Mouse (Mus musculus) kidney, postnatal 4 days (tissue): ENCODE measurements around the gene Zmynd8.
"Not testable (repeated sequence)": the region's sequence is repeated elsewhere in the genome, so short reads cannot be mapped to it uniquely, and the experiment has no call there.

ENCODE experiments used
- DNase-seq, 2 experiments: peaks; one replicate each; pipeline ENCODE4 v3.0.0; 2021; ENCODE audit warnings: mixed read lengths in 2 of 2

Zmynd8 gene

DNA sequence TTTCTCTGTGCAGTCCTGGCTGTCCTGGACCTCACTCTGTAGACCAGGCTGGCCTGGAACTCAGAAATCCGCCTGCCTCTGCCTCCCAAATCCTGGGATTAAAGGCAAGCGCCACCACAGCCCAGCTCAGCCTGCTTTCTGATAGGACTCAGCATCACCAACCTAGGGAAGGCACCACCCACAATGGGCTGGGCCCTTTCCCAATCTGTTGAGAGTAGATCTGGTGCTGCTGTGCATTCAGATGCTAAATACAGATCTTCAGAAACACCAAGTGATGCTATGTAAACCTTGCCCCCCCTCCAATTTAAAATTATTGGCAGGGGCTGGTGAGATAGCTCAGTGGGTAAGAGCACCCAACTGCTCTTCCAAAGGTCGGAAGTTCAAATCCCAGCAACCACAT is 98.6 kb downstream of the Zmynd8 start:
- not testable (repeated sequence) for DNase-seq

- DNase-seq: no peak
Measured at GRCm38 (mm10) chr2:165797876-165798275, 100.9 kb downstream of the Zmynd8 start.

- DNase-seq: no peak
Measured at GRCm38 (mm10) chr2:165793283-165793638, 105.6 kb downstream of the Zmynd8 start.

DNA sequence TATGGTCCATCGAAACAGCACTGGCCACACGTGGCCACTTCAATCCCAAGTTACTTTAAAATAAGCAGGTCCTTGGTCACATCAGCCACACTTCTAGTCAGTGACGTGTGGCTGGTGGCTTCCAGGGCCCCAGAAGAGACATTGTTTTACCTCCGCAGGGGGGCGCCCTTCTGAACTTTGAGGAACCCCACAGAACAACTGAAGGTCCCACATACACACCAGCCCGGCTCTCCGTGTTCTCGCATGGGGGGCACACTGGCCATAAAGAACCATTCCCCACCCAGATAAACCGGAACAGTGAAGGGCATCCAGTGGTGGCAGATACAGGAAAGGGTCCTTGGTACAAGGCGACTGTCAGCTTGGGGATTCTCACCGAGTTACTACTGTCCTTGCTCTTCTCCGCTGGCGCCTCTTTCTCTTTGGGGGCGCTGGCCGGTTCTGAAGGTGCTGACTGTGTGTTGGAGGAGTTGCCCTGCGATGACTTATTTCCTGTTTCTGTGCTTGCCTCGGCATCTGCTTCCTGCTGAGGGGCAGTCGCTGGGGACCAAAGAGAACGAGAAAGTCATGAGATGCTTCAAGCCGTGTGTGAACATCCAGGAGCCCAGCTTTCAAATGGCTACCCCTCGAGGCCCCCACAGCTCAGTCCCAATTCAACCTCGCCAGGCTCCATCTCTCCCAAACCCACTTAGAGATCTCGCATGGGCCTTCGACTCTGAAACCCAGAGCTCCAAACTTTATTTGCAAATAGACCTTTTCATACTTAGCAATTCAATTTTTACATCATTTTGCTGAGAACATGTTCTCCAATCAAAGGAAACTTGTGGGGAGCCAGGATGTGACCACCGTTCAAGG is 106.2 kb downstream of the Zmynd8 start:
- no peak for DNase-seq

- peak; percentile 78 to 80 for DNase-seq
Measured at GRCm38 (mm10) chr2:165791657-165792056, 107.2 kb downstream of the Zmynd8 start.

- peak; percentile 36 to 43 for DNase-seq
Measured at GRCm38 (mm10) chr2:165791026-165791425, 107.8 kb downstream of the Zmynd8 start.

DNA sequence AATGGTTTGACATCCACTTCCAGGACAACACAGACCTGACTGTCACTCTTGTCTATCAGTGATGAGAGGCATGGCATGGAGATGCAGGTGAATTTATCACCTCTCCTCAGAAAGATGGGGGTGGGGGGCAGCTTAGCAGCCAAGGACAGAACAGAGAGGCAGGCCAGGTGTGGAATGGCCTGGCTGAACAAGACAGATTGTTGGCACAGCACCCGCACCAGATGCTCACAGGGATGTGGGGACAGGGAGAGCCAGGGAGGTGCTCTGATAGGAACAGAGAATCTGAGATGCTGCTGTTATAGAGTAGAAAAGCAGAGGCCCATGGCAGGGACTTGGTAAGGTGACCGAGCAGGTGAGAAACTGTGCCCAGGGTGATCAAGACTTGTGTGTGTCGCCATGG is 109.1 kb downstream of the Zmynd8 start:
- no peak for DNase-seq

DNA sequence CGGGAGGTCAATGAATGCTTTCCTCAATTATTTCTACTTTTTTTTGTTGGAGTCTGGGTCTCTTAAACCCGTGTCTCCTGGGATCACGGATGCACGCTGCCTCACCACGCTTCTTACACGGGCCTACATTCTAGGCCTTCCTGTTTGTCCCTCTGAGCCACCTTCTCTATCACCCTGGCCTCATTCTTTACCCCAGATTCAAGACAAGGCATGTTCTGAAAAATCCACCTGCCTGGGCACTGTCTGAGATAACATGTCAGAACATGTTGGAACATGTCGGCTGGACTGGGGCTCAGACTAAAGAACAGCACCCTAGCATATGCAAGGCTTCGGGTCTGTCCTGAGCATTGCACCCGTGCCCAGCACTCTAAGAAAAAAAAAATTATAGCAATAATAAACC is 110.0 kb downstream of the Zmynd8 start:
- DNase-seq: no peak

DNA sequence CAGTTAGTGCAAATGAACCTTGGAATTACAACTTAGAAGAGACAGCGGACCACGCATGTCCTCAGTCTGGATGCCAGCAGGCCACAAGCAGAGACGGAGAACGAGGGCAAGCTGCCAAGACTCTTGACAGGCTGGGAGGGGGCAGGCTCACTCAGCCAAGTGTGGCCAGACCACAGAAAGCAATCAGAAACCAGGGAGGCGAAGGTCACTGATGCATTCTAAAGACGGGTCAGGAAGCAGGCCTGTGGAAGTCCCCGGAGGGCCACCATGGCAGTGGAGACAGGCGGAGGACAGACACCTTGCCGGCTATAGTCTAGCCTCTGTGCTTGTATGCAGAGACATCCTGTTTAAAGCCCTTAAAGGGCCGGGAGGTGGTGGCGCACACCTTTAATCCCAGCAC is 110.8 kb downstream of the Zmynd8 start:
- DNase-seq: peak; percentile 92 to 95

- no peak for DNase-seq
Measured at GRCm38 (mm10) chr2:165786467-165786866, 112.3 kb downstream of the Zmynd8 start.

GRCm38 (mm10) chr2:165785312-165786036 is 113.3 kb downstream of the Zmynd8 start:
- no peak for DNase-seq

- DNase-seq: peak; percentile 93
Measured at GRCm38 (mm10) chr2:165782324-165782723, 116.5 kb downstream of the Zmynd8 start.

DNA sequence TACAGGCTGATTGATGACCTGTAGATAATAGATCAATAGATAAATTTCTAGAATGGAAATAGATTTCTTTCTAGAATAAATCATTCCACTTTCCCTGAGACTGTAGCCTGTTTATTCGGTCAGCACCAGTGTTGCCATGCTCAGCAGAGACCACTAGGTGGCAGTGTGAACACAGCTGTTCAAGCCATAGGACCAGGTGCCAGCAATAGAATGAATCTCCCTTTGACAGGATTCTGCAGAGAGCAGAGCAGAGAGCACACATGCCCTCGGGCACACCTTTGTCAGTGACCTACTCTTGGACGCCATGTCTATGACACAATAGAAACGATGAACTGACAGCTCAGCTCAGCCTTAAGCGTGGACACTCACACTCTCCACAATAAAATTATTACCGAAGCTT is 119.9 kb downstream of the Zmynd8 start:
- DNase-seq: peak; percentile 84 to 87

DNA sequence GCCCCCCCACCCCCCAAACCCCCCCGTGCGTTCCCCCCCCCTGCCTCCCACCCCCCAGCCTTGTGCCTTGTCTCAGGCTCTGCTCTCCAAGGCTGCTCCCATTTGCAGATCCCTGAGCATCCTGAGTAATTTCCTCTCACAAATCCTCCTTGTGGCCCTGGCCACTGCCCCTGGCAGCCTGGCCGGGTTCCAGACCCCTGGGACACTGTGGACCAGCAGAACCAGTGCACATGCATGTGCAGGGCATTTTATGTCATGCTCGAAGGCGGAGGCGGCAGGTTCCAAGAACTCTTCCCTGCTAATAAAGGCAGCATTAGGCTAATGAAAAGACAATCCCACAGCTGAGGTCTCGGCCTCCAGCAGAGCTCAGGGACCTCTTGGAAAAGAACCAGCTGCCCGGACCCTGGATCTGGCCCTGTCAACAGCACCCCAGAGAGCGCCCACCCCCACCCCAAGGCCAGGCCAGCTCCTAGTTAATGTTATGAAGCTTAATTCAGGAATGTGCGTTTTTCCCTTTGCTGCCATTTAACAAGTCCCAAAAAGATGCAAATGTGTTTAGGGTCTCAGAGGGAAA is 129.4 kb downstream of the Zmynd8 start:
- peak in 1 of 2 experiments; percentile 43 for DNase-seq

- no peak for DNase-seq
Measured at GRCm38 (mm10) chr2:165768805-165769358, 129.9 kb downstream of the Zmynd8 start.

GRCm38 (mm10) chr2:165759421-165759985 is 139.3 kb downstream of the Zmynd8 start:
- peak; percentile 56 to 70 for DNase-seq

GRCm38 (mm10) chr2:165758534-165758933 is 140.3 kb downstream of the Zmynd8 start:
- peak in 1 of 2 experiments; percentile 46 for DNase-seq

- no peak for DNase-seq
Measured at GRCm38 (mm10) chr2:165757799-165758198, 141.0 kb downstream of the Zmynd8 start.

DNA sequence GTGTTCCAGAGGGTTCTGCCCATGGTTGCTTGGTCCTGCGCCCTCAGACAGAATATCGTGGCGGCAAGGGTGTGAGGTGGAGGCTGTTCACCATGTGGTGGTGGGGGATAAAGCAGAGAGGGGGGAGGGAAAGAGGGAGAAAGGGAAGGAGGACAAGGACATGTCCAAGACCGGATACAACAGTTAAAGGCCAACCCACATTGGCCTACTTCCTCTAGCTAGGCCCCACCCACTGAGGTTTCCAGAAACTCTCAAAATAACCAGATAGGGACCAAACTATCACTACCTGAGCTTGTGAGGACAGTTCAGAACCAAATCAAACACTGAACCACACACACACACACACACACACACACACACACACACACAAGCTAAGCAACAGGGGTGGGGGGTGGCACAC is 146.1 kb downstream of the Zmynd8 start:
- no peak for DNase-seq

DNA sequence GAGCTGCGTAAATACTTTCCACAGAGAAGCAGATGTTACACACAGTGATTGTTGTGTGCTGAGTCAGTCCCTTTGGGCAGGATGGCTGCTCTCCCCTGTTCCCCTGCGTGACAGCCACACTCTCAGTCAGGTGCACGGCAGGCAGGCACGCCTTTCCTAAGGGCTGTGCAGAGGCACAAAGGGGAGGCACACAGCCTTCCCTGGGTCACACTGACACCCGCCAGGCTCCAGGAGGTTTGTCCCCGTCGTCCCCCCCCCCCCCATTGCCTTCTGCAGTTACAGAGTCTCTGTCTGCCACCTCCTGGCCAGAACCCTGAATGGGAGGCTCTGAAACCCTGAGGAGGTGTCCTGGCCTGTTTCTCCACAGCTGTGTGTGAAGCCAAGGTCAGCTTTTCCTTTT is 147.7 kb downstream of the Zmynd8 start:
- DNase-seq: peak; percentile 51 to 63

- DNase-seq: no peak
Measured at GRCm38 (mm10) chr2:165748426-165748825, 150.4 kb downstream of the Zmynd8 start.

DNA sequence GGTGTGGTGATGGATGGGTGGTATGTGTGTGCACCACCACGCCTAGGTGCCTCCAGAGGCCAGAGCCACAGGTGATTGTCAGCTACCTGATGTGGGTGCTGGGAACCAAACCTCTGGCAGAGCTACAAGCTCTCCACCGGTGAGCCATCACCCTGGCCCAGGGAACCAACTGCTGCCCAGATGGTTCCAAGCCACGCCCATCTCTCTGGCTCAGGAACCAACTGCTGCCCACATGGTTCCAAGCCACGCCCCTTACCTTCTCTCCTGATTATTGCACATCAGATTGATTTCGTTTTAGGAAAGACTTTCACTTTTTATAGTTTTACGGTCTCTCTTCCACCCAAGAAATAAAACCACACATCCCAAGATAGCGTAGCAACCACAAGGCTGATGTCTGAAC is 150.8 kb downstream of the Zmynd8 start:
- DNase-seq: no peak
